Mouse (Mus musculus) lung, postnatal 0 days (tissue): ENCODE measurements at regions not wholly inside any gene's neighbourhood (a gene's known extent, or its start where the extent isn't known, plus 50 kb on each side); places are given as distances from the start of the nearest gene placed in this dataset.

Experiments used
- CTCF ChIP-seq: IDR thresholded peaks from 2 replicates; pipeline ENCODE4 v1.5.1; 2016; ENCODE audit warnings: antibody characterized with exemption, mild to moderate bottlenecking
- EP300 ChIP-seq: IDR thresholded peaks from 2 replicates; pipeline ENCODE4 v1.6.1; 2016; ENCODE audit warnings: antibody characterized with exemption, mild to moderate bottlenecking, control low read depth

- TF ChIP-seq CTCF: no peak
- TF ChIP-seq EP300: no peak
These were observed 296.2 kb upstream of the Nrip1 start for GRCm38 (mm10) chr16:76669795-76670194.
